Comparison of ENCODE assay signal across 10 mouse cellular contexts in genomic region chr12:83213879-83214341, GRCm38 (mm10).
DNase-seq lines count a peak whose midpoint lies in the region; ATAC-seq and TF ChIP-seq lines count a peak whose summit lies in the region.
"Had no signal": no experiment of that assay in that cellular context is flagged by ENCODE, and none has a peak within 500 bp of the region (broad histone marks: within the 10 kb centered on the region; RNA-seq: fewer than 3 reads in every experiment).

No protein-coding gene starts in this region.

- H3K4me1 ChIP-seq in kidney, postnatal 0 days (replicated peaks; ENCODE audit: insufficient read depth, low read length): peaks cover 14% of the 10 kb centered on the region
- peaks cover 38% of the 10 kb centered on the region for H3K4me1 ChIP-seq in midbrain, embryonic 10.5 days

- 21% methylated on average over 6 of the region's 6 CpGs for WGBS in kidney, postnatal 0 days
- WGBS in midbrain, embryonic 10.5 days: 38% methylated on average over 6 of the region's 6 CpGs

- 0 out of 2 replicates have a peak, but pooled peaks have one; percentile 17 for ATAC-seq in kidney, postnatal 0 days (replicated peaks; ENCODE audit: low FRiP score, low read depth)
- no peak for ATAC-seq in erythroid progenitor cell, adult 5-6 weeks (replicated peaks; ENCODE audit: low FRiP score, poor library complexity, severe bottlenecking)
- ATAC-seq: Patski had no signal

- no peak overlapping the region for H3K4me2 ChIP-seq in kidney, postnatal 0 days (ENCODE audit: low read length)

- H3K36me3 ChIP-seq in kidney, postnatal 0 days (ENCODE audit: insufficient read depth, low read length): no peaks in the 10 kb centered on the region
- no peaks in the 10 kb centered on the region for H3K36me3 ChIP-seq in midbrain, embryonic 10.5 days

- H3K9me3 ChIP-seq in kidney, postnatal 0 days (replicated peaks; ENCODE audit: low read length): no peaks in the 10 kb centered on the region
- H3K9me3 ChIP-seq in midbrain, embryonic 10.5 days (replicated peaks): no peaks in the 10 kb centered on the region

- H3K27me3 ChIP-seq in kidney, postnatal 0 days (ENCODE audit: insufficient read depth, low read length): no peaks in the 10 kb centered on the region
- H3K27me3 ChIP-seq in midbrain, embryonic 10.5 days (ENCODE audit: low read depth, poor library complexity, severe bottlenecking): no peaks in the 10 kb centered on the region

- DNase-seq in kidney, postnatal 0 days (ENCODE audit: low spot score): peak; percentile 73
- DNase-seq in kidney, adult 18-20 months: no peak
- peak; percentile 57 for DNase-seq in cerebellum, adult 11-12 months
- DNase-seq in cerebellum, postnatal 14 days: peak; percentile 55 to 58
- DNase-seq in midbrain, embryonic 10.5 days (ENCODE audit: low spot score): peak; percentile 32
- no peak for DNase-seq in gastrocnemius, postnatal 10 days
- DNase-seq in left cerebral cortex, adult 8-10 months (ENCODE audit: low spot score in 2 of 2): no peak
- DNase-seq: right cerebral cortex, adult 18-20 months had no signal

- H3K9ac ChIP-seq in kidney, postnatal 0 days (ENCODE audit: low read depth, low read length): no peak overlapping the region

- H3K4me3 ChIP-seq in kidney, postnatal 0 days (replicated peaks; ENCODE audit: low read depth, low read length): no peak overlapping the region
- no peak overlapping the region for H3K4me3 ChIP-seq in midbrain, embryonic 10.5 days

- TF ChIP-seq CTCF in kidney, postnatal 0 days (IDR thresholded peaks at IDR 0.05; ENCODE audit: low read depth): peak; percentile 56; the same call in 1 of the 2 replicates

- H3K27ac ChIP-seq in kidney, postnatal 0 days: no peak overlapping the region
- peak overlapping the region; percentile 82 for H3K27ac ChIP-seq in midbrain, embryonic 10.5 days (replicated peaks)

Comparison
In these comparisons a context has a peak if more than half of its experiments do, and no peak if none do; other contexts are left out.
1. DNase-seq: peak in kidney, postnatal 0 days (single experiment), cerebellum, adult 11-12 months (single experiment), cerebellum, postnatal 14 days (2 of 2) and midbrain, embryonic 10.5 days (single experiment); none in kidney, adult 18-20 months (single experiment), gastrocnemius, postnatal 10 days (single experiment) and left cerebral cortex, adult 8-10 months (0 of 2).